Mouse (Mus musculus) olfactory bulb, adult 2 months (tissue): ENCODE measurements around the gene Hpdl. TPM values are rescaled to one million over a fixed set of nuclear protein-coding genes. Genes with fewer than 3 reads are reported as not detected.
A peak's percentile ranks its signal among the peaks of the same experiment; 100 is the strongest.

Source experiments
- H3K27ac ChIP-seq: fragments of 200-500 bp; 2 replicates; pipeline ENCODE4 v1.5.1; 2012; ENCODE audit warnings: low read depth, low read length; ENCODE audit not compliant: insufficient read depth
- H3K4me1 ChIP-seq: fragments of 200-500 bp; 2 replicates; pipeline ENCODE4 v1.6.1; 2012; ENCODE audit warnings: low read length; ENCODE audit not compliant: control insufficient read depth, insufficient read depth
- H3K4me3 ChIP-seq: fragments of 200-500 bp; 2 replicates; pipeline ENCODE4 v1.5.1; 2012; ENCODE audit warnings: mild to moderate bottlenecking, low read depth, low read length, moderate library complexity; ENCODE audit not compliant: insufficient read depth
- CTCF ChIP-seq: fragments of 200-500 bp; IDR thresholded peaks from 2 replicates; pipeline ENCODE4 v1.5.1; 2012; ENCODE audit warnings: low read depth, mild to moderate bottlenecking, low read length, moderate library complexity; ENCODE audit not compliant: insufficient read depth
- POLR2A ChIP-seq: fragments of 200-500 bp; IDR thresholded peaks from 2 replicates; pipeline ENCODE4 v1.6.1; 2012; ENCODE audit warnings: mild to moderate bottlenecking, low read depth, low read length, moderate library complexity; ENCODE audit not compliant: insufficient read depth
- WGBS: fragments of 180-500 bp; shearing (Covaris S2); methylation state at CpG from one replicate; pipeline ENCODE4 v1.1.7; 2018; 5-methylcytosine and 5-hydroxymethylcytosine counted together
- polyA plus RNA-seq: library from polyadenylated mRNA; stranded (reverse); fragments of >200 nt; gene quantifications from 2 replicates; pipeline ENCODE4 v1.2.4, GENCODE M21; 2012; ENCODE audit warnings: low replicate concordance; ENCODE audit not compliant: missing spikeins, insufficient read depth, insufficient read length

Gene Hpdl
- polyA plus RNA-seq, 1 experiment, result not detected

GRCm38 (mm10) chr4:116786587-116786986 is 34.9 kb downstream of the Hpdl start:
- no peak overlapping the region for H3K27ac ChIP-seq
- 97% methylated on average over 1 of the region's 1 CpGs for WGBS
- no peak for TF ChIP-seq CTCF
- no peak for TF ChIP-seq POLR2A
- no peak overlapping the region for H3K4me3 ChIP-seq
- 0 out of 2 replicates have a peak, but pooled peaks cover 5% of the 10 kb centered on the region for H3K4me1 ChIP-seq

GRCm38 (mm10) chr4:116782171-116782570 is 39.3 kb downstream of the Hpdl start:
- Histone ChIP-seq H3K4me1 (0 out of 2 replicates have a peak, but pooled peaks cover 5% of the 10 kb centered on the region), H3K27ac (no peak overlapping the region), H3K4me3 (no peak overlapping the region)
- TF ChIP-seq POLR2A (no peak), CTCF (no peak)
- WGBS, result 55% methylated on average over 8 of the region's 8 CpGs

GRCm38 (mm10) chr4:116781366-116781765 is 40.1 kb downstream of the Hpdl start:
- TF ChIP-seq CTCF, result no peak
- TF ChIP-seq POLR2A, result no peak
- H3K4me3 ChIP-seq, result no peak overlapping the region
- H3K27ac ChIP-seq, result peak overlapping the region; percentile 45; the same call in 1 of the 2 replicates
- WGBS, result 79% methylated on average over 2 of the region's 2 CpGs
- H3K4me1 ChIP-seq, result 0 out of 2 replicates have a peak, but pooled peaks cover 5% of the 10 kb centered on the region

- 82% methylated on average over 2 of the region's 2 CpGs for WGBS
- 0 out of 2 replicates have a peak, but pooled peaks cover 5% of the 10 kb centered on the region for H3K4me1 ChIP-seq
- no peak for TF ChIP-seq CTCF
- TF ChIP-seq POLR2A, result no peak
Measured at GRCm38 (mm10) chr4:116780541-116780940, 41.0 kb downstream of the Hpdl start.

GRCm38 (mm10) chr4:116777079-116777478 is 44.4 kb downstream of the Hpdl start:
- 93% methylated on average over 3 of the region's 3 CpGs for WGBS
- H3K27ac ChIP-seq, result no peak overlapping the region
- 0 out of 2 replicates have a peak, but pooled peaks cover 1% of the 10 kb centered on the region for H3K4me1 ChIP-seq
- no peak overlapping the region for H3K4me3 ChIP-seq
- TF ChIP-seq CTCF (no peak), POLR2A (no peak)

More at GRCm38 (mm10) chr4:116780541-116780940, 41.0 kb downstream of the Hpdl start:
- no peak overlapping the region for H3K4me3 ChIP-seq
- no peak overlapping the region for H3K27ac ChIP-seq

- no peak for TF ChIP-seq POLR2A
- no peak for TF ChIP-seq CTCF
- 91% methylated on average over 5 of the region's 5 CpGs for WGBS
- H3K4me1 ChIP-seq, result no peaks in the 10 kb centered on the region
Measured at GRCm38 (mm10) chr4:116776391-116776790, 45.1 kb downstream of the Hpdl start.

More at GRCm38 (mm10) chr4:116776391-116776790, 45.1 kb downstream of the Hpdl start:
- Histone ChIP-seq H3K27ac (no peak overlapping the region), H3K4me3 (no peak overlapping the region)

Other genes with a start within 250 kb of the Hpdl start
- gene Ccdc17, start 225.1 kb downstream of the Hpdl start, polyA plus RNA-seq, result not detected in 2 replicates
- not detected in 2 replicates for gene Nasp, start 193.8 kb downstream of the Hpdl start, polyA plus RNA-seq
- 1,277 TPM in 1 of 2 replicates, not detected in the other for gene Akr1a1, start 170.0 kb downstream of the Hpdl start, polyA plus RNA-seq
- 633 TPM in 1 of 2 replicates, not detected in the other for gene Prdx1, start 136.2 kb downstream of the Hpdl start, polyA plus RNA-seq
- not detected in 2 replicates for gene Mmachc, start 113.3 kb downstream of the Hpdl start, polyA plus RNA-seq
- not detected in 2 replicates for gene Ccdc163, start 113.2 kb downstream of the Hpdl start, polyA plus RNA-seq
- gene Tesk2, start 100.8 kb downstream of the Hpdl start, polyA plus RNA-seq, result not detected in 2 replicates
- gene Toe1, start 14.1 kb downstream of the Hpdl start, polyA plus RNA-seq, result not detected in 2 replicates
- gene Mutyh, start 14.0 kb downstream of the Hpdl start, polyA plus RNA-seq, result not detected in 2 replicates
- not detected in 2 replicates for gene Zswim5, start 55.7 kb upstream of the Hpdl start, polyA plus RNA-seq
- gene Urod, start 172.7 kb upstream of the Hpdl start, polyA plus RNA-seq, result not detected in 2 replicates
- gene Hectd3, start 173.6 kb upstream of the Hpdl start, polyA plus RNA-seq, result not detected in 2 replicates
- not detected in 2 replicates for gene Eif2b3, start 197.7 kb upstream of the Hpdl start, polyA plus RNA-seq